Mouse (Mus musculus): ENCODE data around the gene Nuak2.

DNA sequence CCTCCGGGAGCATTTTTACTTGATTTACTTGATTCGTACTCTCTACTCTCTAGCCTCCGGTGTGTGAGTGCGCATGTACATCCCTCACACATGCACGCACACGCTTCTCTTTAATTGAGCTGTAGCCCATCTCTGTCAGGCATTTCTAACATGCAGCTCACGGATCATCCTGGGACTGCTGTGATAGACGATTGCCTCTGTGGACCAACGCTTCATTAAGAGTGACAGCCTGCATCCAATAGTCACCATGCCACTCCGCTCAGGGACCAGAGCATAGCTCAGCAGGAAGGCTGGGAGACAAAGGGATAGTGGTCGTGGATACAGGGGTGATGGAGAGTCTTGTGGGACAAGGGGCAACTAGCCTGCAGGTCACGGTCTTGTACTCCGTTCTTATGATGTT is 32.9 kb upstream of the Nuak2 start:
- TF ChIP-seq CTCF (IDR thresholded peaks at IDR 0.05; ENCODE audit: control insufficient read depth, insufficient read depth, low read length) (no peak), POLR2A (IDR thresholded peaks at IDR 0.05; ENCODE audit: borderline replicate concordance, control insufficient read depth, low read depth, low read length) (no peak)
